Mouse (Mus musculus) olfactory bulb, adult 2 months (tissue): ENCODE results near the gene Slc7a14. TPM values are rescaled to one million over a fixed set of nuclear protein-coding genes. Genes with fewer than 3 reads are reported as not detected.

Experiments
- H3K27ac ChIP-seq: fragments of 200-500 bp; 2 replicates; pipeline ENCODE4 v1.5.1; 2012; ENCODE audit warnings: low read depth, low read length; ENCODE audit not compliant: insufficient read depth
- H3K4me1 ChIP-seq: fragments of 200-500 bp; 2 replicates; pipeline ENCODE4 v1.6.1; 2012; ENCODE audit warnings: low read length; ENCODE audit not compliant: control insufficient read depth, insufficient read depth
- H3K4me3 ChIP-seq: fragments of 200-500 bp; 2 replicates; pipeline ENCODE4 v1.5.1; 2012; ENCODE audit warnings: mild to moderate bottlenecking, low read depth, low read length, moderate library complexity; ENCODE audit not compliant: insufficient read depth
- CTCF ChIP-seq: fragments of 200-500 bp; IDR thresholded peaks from 2 replicates; pipeline ENCODE4 v1.5.1; 2012; ENCODE audit warnings: low read depth, mild to moderate bottlenecking, low read length, moderate library complexity; ENCODE audit not compliant: insufficient read depth
- POLR2A ChIP-seq: fragments of 200-500 bp; IDR thresholded peaks from 2 replicates; pipeline ENCODE4 v1.6.1; 2012; ENCODE audit warnings: mild to moderate bottlenecking, low read depth, low read length, moderate library complexity; ENCODE audit not compliant: insufficient read depth
- WGBS: fragments of 180-500 bp; shearing (Covaris S2); methylation state at CpG from one replicate; pipeline ENCODE4 v1.1.7; 2018; 5-methylcytosine and 5-hydroxymethylcytosine counted together
- polyA plus RNA-seq: library from polyadenylated mRNA; stranded (reverse); fragments of >200 nt; gene quantifications from 2 replicates; pipeline ENCODE4 v1.2.4, GENCODE M21; 2012; ENCODE audit warnings: low replicate concordance; ENCODE audit not compliant: missing spikeins, insufficient read depth, insufficient read length

Gene Slc7a14
- polyA plus RNA-seq, 1 experiment, result not detected

- Histone ChIP-seq H3K27ac (no peak overlapping the region), H3K4me3 (no peak overlapping the region), H3K4me1 (no peaks in the 10 kb centered on the region; the same call in 1 of the 2 replicates)
- WGBS, result 42% methylated on average over 3 of the region's 3 CpGs
- TF ChIP-seq POLR2A (no peak), CTCF (no peak)
Observed at GRCm38 (mm10) chr3:31156126-31156525, 154.1 kb downstream of the Slc7a14 start.

Other genes with a start within 250 kb of the Slc7a14 start
- gene Skil, start 215.3 kb downstream of the Slc7a14 start, polyA plus RNA-seq, result not detected in 2 replicates
- gene Cldn11, start 160.5 kb downstream of the Slc7a14 start, polyA plus RNA-seq, result not detected in 2 replicates